Mouse (Mus musculus) naive thymus-derived CD4-positive, alpha-beta T cell, adult 5 months (primary cell): ENCODE data around the gene Gpr132. TPM values are rescaled to one million over a fixed set of nuclear protein-coding genes. Genes with fewer than 3 reads are reported as not detected.

Experiments
- polyA plus RNA-seq: library from polyadenylated mRNA; unstranded; fragments of 100-300 nt; shearing (Covaris generic); gene quantifications from one replicate; pipeline ENCODE4 v1.2.1, GENCODE M21; 2017

Gene Gpr132
- polyA plus RNA-seq, result 266 TPM

GRCm38 (mm10) chr12:112868178-112869087 lies at the start of gene Gpr132:
TSS of gene Gpr132 (minus strand) at chr12:112868228.

GRCm38 (mm10) chr12:112829244-112829864 lies 38.7 kb downstream of the Gpr132 start, which contains the start of gene Cdca4:
TSS of gene Cdca4 (minus strand) at chr12:112829423.

GRCm38 (mm10) chr12:112808587-112809364 lies 59.3 kb downstream of the Gpr132 start, which contains the start of gene Clba1:
TSS of gene Clba1 (plus strand) at chr12:112808937.

GRCm38 (mm10) chr12:112801864-112802846 lies 65.9 kb downstream of the Gpr132 start, which contains the start of gene Ahnak2:
TSS of gene Ahnak2 (minus strand) at chr12:112802657.

Other genes with a start within 250 kb of the Gpr132 start
- gene Adssl1, start 248.2 kb downstream of the Gpr132 start, polyA plus RNA-seq, result 0.32 TPM
- gene Siva1, start 223.5 kb downstream of the Gpr132 start, polyA plus RNA-seq, result 26.9 TPM
- 102 TPM for gene Akt1, start 193.3 kb downstream of the Gpr132 start, polyA plus RNA-seq
- 3.8 TPM for gene Zbtb42, start 189.4 kb downstream of the Gpr132 start, polyA plus RNA-seq
- gene Cep170b, start 147.8 kb downstream of the Gpr132 start, polyA plus RNA-seq, result 9.9 TPM
- not detected for gene Pld4, start 107.6 kb downstream of the Gpr132 start, polyA plus RNA-seq
- gene Ahnak2, start 65.6 kb downstream of the Gpr132 start, polyA plus RNA-seq, result not detected
- not detected for gene Clba1, start 59.3 kb downstream of the Gpr132 start, polyA plus RNA-seq
- 44.3 TPM for gene Cdca4, start 38.8 kb downstream of the Gpr132 start, polyA plus RNA-seq
- 2.6 TPM for gene Jag2, start 61.5 kb upstream of the Gpr132 start, polyA plus RNA-seq
- 43.2 TPM for gene Nudt14, start 73.9 kb upstream of the Gpr132 start, polyA plus RNA-seq
- 85.5 TPM for gene Btbd6, start 108.3 kb upstream of the Gpr132 start, polyA plus RNA-seq
- gene Brf1, start 132.5 kb upstream of the Gpr132 start, polyA plus RNA-seq, result 274 TPM
- gene Pacs2, start 146.3 kb upstream of the Gpr132 start, polyA plus RNA-seq, result 44.0 TPM
- gene Tex22, start 206.3 kb upstream of the Gpr132 start, polyA plus RNA-seq, result not detected
- 47.9 TPM for gene Mta1, start 230.1 kb upstream of the Gpr132 start, polyA plus RNA-seq